Mouse (Mus musculus): ENCODE results near the gene Sema3a. TPM values are rescaled to one million over a fixed set of nuclear protein-coding genes. Genes with fewer than 3 reads are reported as not detected.

Gene Sema3a
- total RNA-seq, 1 experiment: 0.62 TPM

DNA sequence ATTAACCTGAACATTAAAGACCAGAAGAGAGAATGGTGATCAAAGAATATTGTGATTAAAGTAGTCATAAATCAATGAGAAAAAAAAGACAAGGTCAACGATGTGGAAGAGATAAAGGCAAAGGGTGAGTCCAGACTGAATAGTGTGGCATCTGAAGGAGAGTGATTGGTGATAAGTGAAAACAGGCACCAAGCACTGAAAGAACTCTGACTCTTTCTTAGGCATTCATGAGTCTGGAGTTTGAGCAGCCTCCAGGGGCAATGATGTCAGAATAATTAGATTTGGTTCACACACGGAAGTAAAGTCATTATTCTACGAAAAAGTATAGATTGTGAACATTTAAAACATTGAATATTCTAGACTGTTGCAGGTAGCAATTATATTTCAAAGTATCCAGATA is 235.5 kb downstream of the Sema3a start:
- Histone ChIP-seq H3K4me3 (ENCODE audit: insufficient read depth in 1 of 2, low read depth in 1 of 2, low read length in 2 of 2, poor library complexity in 1 of 2, severe bottlenecking in 1 of 2) (no peak overlapping the region), H3K9ac (ENCODE audit: insufficient read depth, low read depth, low read length, poor library complexity, severe bottlenecking) (no peak overlapping the region), H3K9me3 (ENCODE audit: control insufficient read depth, insufficient read depth, low read depth, low read length) (no peaks in the 10 kb centered on the region), H3K36me3 (ENCODE audit: control insufficient read depth, insufficient read depth, low read length, poor library complexity, severe bottlenecking) (no peaks in the 10 kb centered on the region), H3K27ac (ENCODE audit: insufficient read depth, low read depth, low read length, poor library complexity, severe bottlenecking) (no peak overlapping the region), H3K4me1 (ENCODE audit: control insufficient read depth in 2 of 2, insufficient read depth in 2 of 2, low read length in 2 of 2, poor library complexity in 1 of 2) (no peaks in the 10 kb centered on the region)
- no peak for DNase-seq (ENCODE audit: low read depth, low spot score)
- TF ChIP-seq CHD2 (IDR thresholded peaks at IDR 0.05; ENCODE audit: low read depth, low read length): no peak
- no peak for TF ChIP-seq MAFK (IDR thresholded peaks at IDR 0.05; ENCODE audit: insufficient read depth, low read depth, low read length)
- TF ChIP-seq HCFC1 (IDR thresholded peaks at IDR 0.05; ENCODE audit: borderline replicate concordance, insufficient read depth, low read length): no peak
- TF ChIP-seq ZNF384 (IDR thresholded peaks at IDR 0.05; ENCODE audit: low read depth, low read length): no peak
- TF ChIP-seq ZC3H11A (IDR thresholded peaks at IDR 0.05; ENCODE audit: borderline replicate concordance, low read depth, low read length): no peak
- in situ Hi-C loops (cut with MboI; ENCODE audit: low sequenced_read_pairs in 2 of 2, unreplicated experiment in 2 of 2): no loop called here

DNA sequence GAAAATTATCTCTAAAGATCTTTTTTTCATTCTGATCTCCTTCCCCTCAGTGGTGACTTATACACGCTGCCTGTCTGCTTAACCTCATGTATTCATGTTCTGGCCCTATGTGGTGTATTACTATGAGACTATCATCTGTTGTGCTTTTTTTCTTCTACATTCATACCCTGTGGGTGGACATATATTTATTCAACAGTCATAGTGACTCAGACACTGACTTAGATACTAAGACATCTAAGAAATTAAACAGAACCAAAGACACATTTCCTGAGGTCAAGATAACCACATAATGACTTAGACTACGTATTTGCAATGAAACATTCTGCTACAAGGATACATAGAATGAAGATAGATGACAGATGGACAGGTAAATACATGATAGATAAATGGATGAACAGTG is 239.9 kb downstream of the Sema3a start:
- Histone ChIP-seq H3K36me3 (ENCODE audit: control insufficient read depth, insufficient read depth, low read length, poor library complexity, severe bottlenecking) (no peaks in the 10 kb centered on the region), H3K4me3 (ENCODE audit: insufficient read depth in 1 of 2, low read depth in 1 of 2, low read length in 2 of 2, poor library complexity in 1 of 2, severe bottlenecking in 1 of 2) (no peak overlapping the region), H3K27ac (ENCODE audit: insufficient read depth, low read depth, low read length, poor library complexity, severe bottlenecking) (no peak overlapping the region), H3K9me3 (ENCODE audit: control insufficient read depth, insufficient read depth, low read depth, low read length) (no peaks in the 10 kb centered on the region), H3K4me1 (ENCODE audit: control insufficient read depth in 2 of 2, insufficient read depth in 2 of 2, low read length in 2 of 2, poor library complexity in 1 of 2) (no peaks in the 10 kb centered on the region), H3K9ac (ENCODE audit: insufficient read depth, low read depth, low read length, poor library complexity, severe bottlenecking) (no peak overlapping the region)
- no peak for DNase-seq (ENCODE audit: low read depth, low spot score)
- TF ChIP-seq HCFC1 (IDR thresholded peaks at IDR 0.05; ENCODE audit: borderline replicate concordance, insufficient read depth, low read length) (no peak), MAFK (IDR thresholded peaks at IDR 0.05; ENCODE audit: insufficient read depth, low read depth, low read length) (no peak), ZC3H11A (IDR thresholded peaks at IDR 0.05; ENCODE audit: borderline replicate concordance, low read depth, low read length) (no peak), ZNF384 (IDR thresholded peaks at IDR 0.05; ENCODE audit: low read depth, low read length) (no peak), CHD2 (IDR thresholded peaks at IDR 0.05; ENCODE audit: low read depth, low read length) (no peak)
- in situ Hi-C loops (cut with MboI; ENCODE audit: low sequenced_read_pairs in 2 of 2, unreplicated experiment in 2 of 2): no loop called here

DNA sequence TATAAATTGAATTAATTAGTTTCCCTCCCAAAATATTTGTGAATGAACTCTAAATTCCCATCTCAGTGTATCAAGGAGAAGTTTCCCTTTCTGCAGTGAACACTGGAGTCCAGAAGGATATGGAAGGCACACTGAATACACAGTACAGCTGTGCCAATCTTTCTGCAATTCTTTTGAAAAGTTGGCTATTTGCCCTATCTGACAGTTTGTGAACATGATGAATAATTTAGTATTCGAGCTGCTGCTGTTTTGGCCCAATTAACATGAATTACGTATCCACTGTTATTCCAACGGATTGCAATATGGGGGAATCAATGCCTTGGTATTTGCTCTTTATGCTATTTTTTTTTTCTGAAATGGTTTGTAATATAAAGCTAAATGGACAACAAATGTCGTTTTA is 254.0 kb downstream of the Sema3a start:
- no peak for TF ChIP-seq CHD2 (IDR thresholded peaks at IDR 0.05; ENCODE audit: low read depth, low read length)
- TF ChIP-seq ZNF384 (IDR thresholded peaks at IDR 0.05; ENCODE audit: low read depth, low read length): no peak
- TF ChIP-seq HCFC1 (IDR thresholded peaks at IDR 0.05; ENCODE audit: borderline replicate concordance, insufficient read depth, low read length): no peak
- no peak for TF ChIP-seq MAFK (IDR thresholded peaks at IDR 0.05; ENCODE audit: insufficient read depth, low read depth, low read length)
- in situ Hi-C loops (cut with MboI; ENCODE audit: low sequenced_read_pairs in 2 of 2, unreplicated experiment in 2 of 2): no loop called here
- H3K9ac ChIP-seq (ENCODE audit: insufficient read depth, low read depth, low read length, poor library complexity, severe bottlenecking): no peak overlapping the region
- no peaks in the 10 kb centered on the region for H3K36me3 ChIP-seq (ENCODE audit: control insufficient read depth, insufficient read depth, low read length, poor library complexity, severe bottlenecking)
- no peak overlapping the region for H3K4me3 ChIP-seq (ENCODE audit: insufficient read depth in 1 of 2, low read depth in 1 of 2, low read length in 2 of 2, poor library complexity in 1 of 2, severe bottlenecking in 1 of 2)
- no peak overlapping the region for H3K27ac ChIP-seq (ENCODE audit: insufficient read depth, low read depth, low read length, poor library complexity, severe bottlenecking)
- H3K4me1 ChIP-seq (ENCODE audit: control insufficient read depth in 2 of 2, insufficient read depth in 2 of 2, low read length in 2 of 2, poor library complexity in 1 of 2): no peaks in the 10 kb centered on the region
- DNase-seq (ENCODE audit: low read depth, low spot score): no peak
- H3K9me3 ChIP-seq (ENCODE audit: control insufficient read depth, insufficient read depth, low read depth, low read length): no peaks in the 10 kb centered on the region

DNA sequence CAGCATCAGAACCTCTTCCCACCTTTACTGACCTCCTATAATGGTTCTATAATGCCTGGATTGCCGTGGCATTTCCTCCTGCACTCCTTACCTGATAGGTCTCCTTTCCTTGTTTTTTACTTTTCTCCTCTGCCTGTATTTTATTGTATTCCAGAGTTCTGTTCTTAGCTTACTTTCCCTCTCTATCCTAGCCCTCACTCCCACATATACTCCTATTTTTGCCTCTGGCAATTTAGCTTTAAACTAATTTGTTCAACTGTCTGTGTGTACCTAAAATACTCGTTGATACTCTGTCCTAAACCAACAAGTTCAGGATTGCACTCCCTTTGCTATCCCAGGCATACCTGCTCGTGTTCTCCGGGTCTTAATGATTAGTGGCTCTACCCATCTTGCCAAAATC is 258.8 kb downstream of the Sema3a start:
- no peaks in the 10 kb centered on the region for H3K9me3 ChIP-seq (ENCODE audit: control insufficient read depth, insufficient read depth, low read depth, low read length)
- no peak overlapping the region for H3K4me3 ChIP-seq (ENCODE audit: insufficient read depth in 1 of 2, low read depth in 1 of 2, low read length in 2 of 2, poor library complexity in 1 of 2, severe bottlenecking in 1 of 2)
- no peaks in the 10 kb centered on the region for H3K4me1 ChIP-seq (ENCODE audit: control insufficient read depth in 2 of 2, insufficient read depth in 2 of 2, low read length in 2 of 2, poor library complexity in 1 of 2)
- H3K36me3 ChIP-seq (ENCODE audit: control insufficient read depth, insufficient read depth, low read length, poor library complexity, severe bottlenecking): no peaks in the 10 kb centered on the region
- H3K27ac ChIP-seq (ENCODE audit: insufficient read depth, low read depth, low read length, poor library complexity, severe bottlenecking): no peak overlapping the region
- H3K9ac ChIP-seq (ENCODE audit: insufficient read depth, low read depth, low read length, poor library complexity, severe bottlenecking): no peak overlapping the region
- no peak for TF ChIP-seq MAFK (IDR thresholded peaks at IDR 0.05; ENCODE audit: insufficient read depth, low read depth, low read length)
- no peak for TF ChIP-seq CHD2 (IDR thresholded peaks at IDR 0.05; ENCODE audit: low read depth, low read length)
- TF ChIP-seq ZNF384 (IDR thresholded peaks at IDR 0.05; ENCODE audit: low read depth, low read length): no peak
- no peak for TF ChIP-seq HCFC1 (IDR thresholded peaks at IDR 0.05; ENCODE audit: borderline replicate concordance, insufficient read depth, low read length)
- DNase-seq (ENCODE audit: low read depth, low spot score): no peak
- in situ Hi-C loops (cut with MboI; ENCODE audit: low sequenced_read_pairs in 2 of 2, unreplicated experiment in 2 of 2): no loop called here

DNA sequence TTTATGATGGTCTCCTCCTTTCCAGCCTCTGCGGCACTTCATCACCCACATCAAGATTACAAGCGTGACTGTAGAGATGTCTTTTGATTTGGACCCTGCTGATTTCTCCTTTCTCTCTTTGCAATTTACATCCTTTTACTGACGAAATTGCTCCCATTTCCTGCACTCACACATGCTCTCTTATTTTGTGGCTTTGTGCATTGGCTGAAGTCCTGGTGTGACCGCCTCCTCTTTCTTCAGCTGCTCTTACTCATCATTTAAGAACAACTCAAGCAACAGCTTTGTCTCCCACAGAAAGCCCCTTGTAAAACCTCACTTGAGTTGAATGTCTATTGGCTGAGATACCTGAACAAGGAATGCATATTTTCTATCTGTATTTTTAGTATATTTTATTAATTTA is 259.5 kb downstream of the Sema3a start:
- in situ Hi-C loops (cut with MboI; ENCODE audit: low sequenced_read_pairs in 2 of 2, unreplicated experiment in 2 of 2): no loop called here
- Histone ChIP-seq H3K36me3 (ENCODE audit: control insufficient read depth, insufficient read depth, low read length, poor library complexity, severe bottlenecking) (no peaks in the 10 kb centered on the region), H3K9ac (ENCODE audit: insufficient read depth, low read depth, low read length, poor library complexity, severe bottlenecking) (no peak overlapping the region), H3K27ac (ENCODE audit: insufficient read depth, low read depth, low read length, poor library complexity, severe bottlenecking) (no peak overlapping the region), H3K4me1 (ENCODE audit: control insufficient read depth in 2 of 2, insufficient read depth in 2 of 2, low read length in 2 of 2, poor library complexity in 1 of 2) (no peaks in the 10 kb centered on the region), H3K9me3 (ENCODE audit: control insufficient read depth, insufficient read depth, low read depth, low read length) (no peaks in the 10 kb centered on the region), H3K4me3 (ENCODE audit: insufficient read depth in 1 of 2, low read depth in 1 of 2, low read length in 2 of 2, poor library complexity in 1 of 2, severe bottlenecking in 1 of 2) (no peak overlapping the region)
- no peak for TF ChIP-seq MAFK (IDR thresholded peaks at IDR 0.05; ENCODE audit: insufficient read depth, low read depth, low read length)
- no peak for TF ChIP-seq HCFC1 (IDR thresholded peaks at IDR 0.05; ENCODE audit: borderline replicate concordance, insufficient read depth, low read length)
- no peak for TF ChIP-seq ZNF384 (IDR thresholded peaks at IDR 0.05; ENCODE audit: low read depth, low read length)
- TF ChIP-seq CHD2 (IDR thresholded peaks at IDR 0.05; ENCODE audit: low read depth, low read length): no peak
- no peak for TF ChIP-seq ZC3H11A (IDR thresholded peaks at IDR 0.05; ENCODE audit: borderline replicate concordance, low read depth, low read length)
- DNase-seq (ENCODE audit: low read depth, low spot score): no peak

Measured in ES-E14 (cell line).